Mouse (Mus musculus): Measurements from ENCODE around the gene Odf3b.

Gene Odf3b

GRCm38 (mm10) chr15:89339696-89340095 is 39.4 kb downstream of the Odf3b start:
- no peak for DNase-seq (ENCODE audit: low read depth, low spot score)

- no peak for DNase-seq (ENCODE audit: low read depth, low spot score)
Observed at GRCm38 (mm10) chr15:89336422-89336821, 42.7 kb downstream of the Odf3b start.

GRCm38 (mm10) chr15:89334774-89335537 is 44.1 kb downstream of the Odf3b start:
- DNase-seq (ENCODE audit: low read depth, low spot score): no peak

- DNase-seq (ENCODE audit: low read depth, low spot score): no peak
Observed at GRCm38 (mm10) chr15:89334271-89334670, 44.8 kb downstream of the Odf3b start, which contains the start of gene Miox. Gene Miox (plus strand): TSS chr15:89334398.
